Mouse (Mus musculus) fat pad, adult 2 months (tissue): Measurements from ENCODE around the gene Nav2.
A peak's percentile ranks its signal among the peaks of the same experiment; 100 is the strongest.

Source experiments
- DNase-seq: peaks from one replicate; pipeline ENCODE4 v3.0.0-alpha.2; 2011; ENCODE audit warnings: low read depth, low spot score; ENCODE audit errors: extremely low read depth

The Nav2 gene

DNA sequence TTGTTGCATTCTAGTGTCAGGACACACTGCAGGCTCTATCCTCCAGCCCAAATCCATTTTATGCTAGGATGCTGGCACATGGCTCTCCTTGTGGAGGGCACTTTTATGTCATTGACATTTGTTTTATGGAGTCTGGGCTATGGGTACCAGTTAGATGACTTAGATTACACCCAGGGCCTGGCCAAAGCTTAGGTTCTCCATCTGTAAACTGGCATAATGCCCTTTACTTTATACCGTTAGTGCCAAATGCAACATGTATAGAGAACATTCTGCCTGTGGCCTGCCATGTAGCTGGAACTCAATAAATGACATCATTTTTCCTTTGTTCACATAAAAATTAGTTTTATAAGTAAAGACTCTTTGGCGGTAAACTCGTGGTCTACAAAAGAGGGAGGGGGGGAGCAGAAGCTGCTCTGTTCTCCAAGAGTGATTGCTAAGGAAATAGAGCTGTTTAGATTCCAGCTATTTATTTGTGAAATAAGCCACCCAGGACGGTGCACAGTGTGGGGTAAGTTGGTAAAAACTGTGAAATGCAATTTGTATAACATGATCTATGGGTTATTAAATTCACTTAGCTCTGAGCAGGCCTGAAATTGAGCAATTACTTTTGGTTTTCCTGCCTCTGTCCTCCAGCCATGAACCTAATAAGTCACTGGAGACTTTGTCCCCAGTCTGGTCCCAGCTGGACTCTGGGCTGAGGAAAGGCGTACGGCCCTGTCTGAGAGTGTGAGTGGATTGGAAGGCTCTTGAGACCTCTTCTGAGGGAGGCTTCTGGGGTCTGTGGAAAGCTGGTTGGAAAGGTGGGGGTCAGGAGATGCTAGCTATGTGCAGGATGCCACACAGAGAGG lies 137.2 kb downstream of the Nav2 start:
- DNase-seq: no peak

DNA sequence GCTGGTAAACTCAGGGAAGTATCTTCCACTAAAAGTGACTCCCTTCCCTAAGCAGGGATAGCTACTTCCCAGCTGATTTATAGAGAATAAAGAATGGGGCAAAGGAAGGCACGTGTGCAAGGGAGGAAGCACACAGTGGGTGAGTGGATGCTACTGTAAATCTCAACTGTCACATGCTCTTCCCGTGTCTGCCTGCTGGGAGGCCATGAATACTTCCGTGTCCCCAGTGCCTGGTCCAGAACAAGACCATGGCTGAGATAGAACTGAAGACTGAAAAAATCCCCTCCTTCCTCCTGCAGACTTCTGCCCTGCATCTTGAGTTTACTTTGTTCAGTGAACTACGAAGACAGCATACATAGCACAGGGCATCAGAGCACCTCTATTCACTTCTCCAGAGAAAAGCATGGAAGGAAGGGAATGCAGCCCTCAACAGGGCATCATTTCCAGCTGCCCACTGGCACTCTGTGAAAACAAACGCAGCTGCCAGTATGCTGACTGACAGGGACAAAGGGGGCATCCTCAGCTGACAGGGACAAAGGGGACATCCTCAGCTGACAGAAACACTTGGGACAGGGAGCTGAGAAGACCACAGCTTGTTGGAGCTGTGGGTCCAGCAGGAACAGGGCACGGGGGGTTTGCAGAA lies 138.0 kb downstream of the Nav2 start:
- DNase-seq: no peak

DNA sequence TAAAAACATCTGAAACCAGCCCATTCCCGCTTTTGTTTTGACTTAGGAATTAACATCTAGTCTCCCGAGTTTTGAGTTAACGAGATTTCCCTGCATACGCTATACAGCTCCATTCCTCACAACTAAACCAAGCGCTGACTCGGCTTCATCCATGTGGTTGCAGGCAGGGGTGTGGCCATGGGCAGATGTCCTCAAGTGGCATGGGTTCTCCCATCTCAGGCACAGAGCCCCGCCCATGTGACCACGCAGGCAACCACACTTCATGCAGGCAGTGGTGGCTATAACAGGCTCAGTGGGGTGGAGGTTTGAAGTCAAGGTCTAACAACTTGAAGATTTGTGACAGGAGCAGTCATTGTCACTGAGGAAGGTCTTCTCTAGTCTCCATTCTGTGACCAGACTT lies 138.8 kb downstream of the Nav2 start:
- DNase-seq: no peak

DNA sequence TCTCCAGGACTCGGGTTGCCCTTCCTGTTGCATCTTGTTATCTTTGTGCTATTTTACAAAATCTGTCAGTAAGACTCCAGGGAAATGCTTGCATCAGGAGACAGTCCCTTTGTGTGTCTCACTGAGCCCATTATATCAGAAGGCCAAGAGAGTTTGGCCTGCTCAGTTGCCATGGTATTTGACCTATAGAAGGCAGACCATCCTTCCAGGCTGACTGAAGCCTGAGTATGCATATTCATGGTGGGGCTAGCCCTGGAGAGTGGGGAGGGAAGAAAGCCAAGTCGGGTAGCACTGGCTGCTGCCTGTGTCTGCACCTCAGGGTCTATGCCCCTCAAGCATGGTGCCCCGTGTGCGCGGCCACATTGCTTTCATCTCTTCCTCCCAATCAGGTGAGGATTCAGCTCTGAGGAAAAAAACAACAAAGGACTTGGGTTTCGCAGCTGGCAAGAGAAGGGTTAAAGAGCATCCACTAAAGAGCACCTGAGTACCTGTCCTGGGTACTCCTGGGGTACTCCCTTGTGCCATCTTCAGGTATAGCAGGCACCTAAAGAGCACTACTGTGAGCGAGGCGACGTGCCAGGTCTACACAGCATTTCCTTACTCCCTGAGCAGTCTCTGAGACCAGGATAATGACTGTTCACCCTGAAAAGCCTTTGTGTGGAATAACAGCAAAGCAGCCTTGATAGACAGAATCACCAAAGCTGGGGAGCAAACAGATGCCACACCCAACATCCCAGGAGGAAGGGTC lies 144.5 kb downstream of the Nav2 start:
- DNase-seq: no peak

DNA sequence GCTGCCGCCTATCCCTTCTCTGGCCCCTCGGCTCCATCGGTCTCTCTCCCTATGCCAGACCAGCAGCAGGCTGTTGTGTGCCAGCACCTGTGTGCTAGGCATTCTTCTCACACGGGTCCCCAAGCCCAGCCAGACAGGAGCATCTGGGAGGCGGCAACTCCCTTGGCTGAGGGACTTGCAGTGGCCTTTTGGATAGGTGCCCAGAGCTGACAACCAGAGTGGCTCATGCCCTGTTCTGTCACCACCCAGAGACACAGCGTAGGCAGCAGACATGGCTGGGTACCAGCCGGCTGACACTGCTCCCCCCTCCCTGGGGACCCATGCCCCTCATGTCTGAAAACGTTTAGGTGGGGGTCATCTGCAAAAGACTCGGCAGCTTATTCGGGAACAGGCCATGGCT lies 146.8 kb downstream of the Nav2 start:
- DNase-seq: no peak

DNA sequence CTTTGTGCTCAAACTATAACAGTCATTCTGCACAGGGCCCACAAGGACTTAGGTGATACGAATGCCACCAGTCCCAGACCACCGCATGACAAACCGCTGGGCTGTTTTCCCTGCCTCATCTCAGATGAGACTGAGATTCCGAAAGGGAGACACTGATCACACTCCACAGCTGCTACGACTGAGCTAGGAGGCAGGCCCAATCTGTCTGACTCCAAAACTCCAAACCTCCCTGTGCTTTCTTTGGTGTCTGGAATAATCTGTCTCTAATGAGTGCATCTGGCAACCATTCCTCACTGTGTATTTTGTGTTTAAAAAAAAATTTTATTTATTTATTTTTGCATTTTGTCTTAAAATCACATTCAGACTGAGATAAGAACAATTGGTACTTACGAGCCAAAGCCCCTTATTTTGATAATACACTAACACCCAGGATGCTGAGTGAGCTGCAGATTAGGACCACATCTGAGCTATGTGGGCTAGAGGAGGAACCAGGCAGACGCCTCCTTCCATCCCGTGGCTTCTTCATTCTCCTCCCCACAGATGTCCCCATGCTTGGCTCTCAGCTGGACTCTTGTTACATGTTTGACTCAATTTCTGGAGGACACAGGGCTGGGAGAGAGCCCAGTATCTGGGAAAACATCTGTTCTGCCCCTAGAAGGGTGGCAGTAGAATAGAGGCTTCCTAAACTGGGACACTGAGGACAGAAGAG lies 149.9 kb downstream of the Nav2 start:
- no peak for DNase-seq

DNA sequence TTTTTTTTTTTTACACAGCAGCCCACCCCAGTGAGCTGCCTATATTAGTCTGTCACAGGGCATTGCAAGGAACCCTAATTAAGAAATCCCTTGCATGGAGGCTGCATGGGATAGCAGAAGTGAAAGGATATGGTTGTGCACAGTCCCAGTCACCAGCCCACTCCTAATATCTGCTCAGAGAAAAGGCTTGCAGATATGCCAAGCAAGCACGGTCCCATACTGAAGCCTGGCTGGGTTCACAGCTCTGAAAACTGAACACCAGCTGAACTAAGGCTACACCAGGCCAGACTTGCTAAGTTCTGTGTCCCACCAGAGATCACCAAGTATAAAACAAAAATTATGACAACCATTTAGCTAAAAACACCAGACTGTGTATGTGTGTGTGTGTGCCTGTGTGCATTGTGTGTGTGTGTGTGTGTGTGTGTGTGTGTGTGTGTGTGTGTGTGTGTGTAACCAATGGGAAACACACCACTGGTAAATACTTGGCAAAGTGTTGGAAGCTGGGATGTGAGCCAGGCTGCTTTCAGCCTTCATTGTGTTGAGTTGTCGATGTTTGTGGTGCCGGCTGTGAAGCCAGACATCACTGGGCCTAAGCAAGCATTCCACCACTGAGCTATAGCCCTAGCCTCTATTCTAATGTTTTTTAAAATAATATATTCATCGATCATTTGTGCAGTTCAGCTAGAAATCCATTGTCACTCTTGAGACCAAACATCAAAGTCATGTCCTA lies 156.4 kb downstream of the Nav2 start:
- no peak for DNase-seq

DNA sequence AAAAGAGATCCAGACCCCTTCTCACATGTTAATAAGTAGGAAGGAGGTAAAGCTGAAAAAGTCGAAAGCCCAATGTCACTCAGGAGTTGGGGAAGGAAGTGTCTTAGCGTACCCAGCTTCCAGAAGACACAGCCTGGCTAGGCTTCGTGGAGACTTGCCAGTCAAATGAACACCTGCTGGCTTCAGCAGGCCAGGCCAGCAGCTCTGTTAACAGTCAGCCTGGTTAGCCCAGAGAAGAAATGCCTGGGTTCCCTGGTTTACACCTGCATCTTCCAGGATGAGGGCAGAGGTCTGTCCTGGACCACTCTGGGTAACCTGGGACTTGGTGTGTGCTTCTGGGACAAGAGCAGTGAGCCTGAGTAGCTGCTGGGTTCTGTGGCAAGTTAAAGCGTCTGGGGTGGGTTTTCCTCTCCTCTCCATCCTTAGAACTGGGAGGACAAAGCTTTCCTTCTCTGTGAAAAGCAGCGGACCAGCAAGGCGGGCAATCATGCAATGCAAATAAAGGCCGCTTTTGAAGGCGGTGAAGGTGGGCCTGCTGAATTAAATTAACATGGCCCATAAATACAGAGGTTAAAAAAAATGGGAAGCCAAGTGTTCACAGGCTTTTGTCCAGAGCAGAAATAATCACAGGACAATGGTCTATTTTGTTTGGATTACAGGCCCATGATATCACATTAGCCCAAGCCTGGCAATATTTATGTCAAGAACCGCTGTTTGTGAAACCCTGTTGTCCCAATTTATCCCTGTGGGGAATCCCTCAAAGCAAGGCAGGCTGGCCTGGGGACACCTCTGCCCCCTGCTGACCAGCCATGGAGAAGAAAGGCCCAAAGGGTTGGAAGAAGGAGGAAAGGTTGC lies 157.3 kb downstream of the Nav2 start:
- no peak for DNase-seq

DNA sequence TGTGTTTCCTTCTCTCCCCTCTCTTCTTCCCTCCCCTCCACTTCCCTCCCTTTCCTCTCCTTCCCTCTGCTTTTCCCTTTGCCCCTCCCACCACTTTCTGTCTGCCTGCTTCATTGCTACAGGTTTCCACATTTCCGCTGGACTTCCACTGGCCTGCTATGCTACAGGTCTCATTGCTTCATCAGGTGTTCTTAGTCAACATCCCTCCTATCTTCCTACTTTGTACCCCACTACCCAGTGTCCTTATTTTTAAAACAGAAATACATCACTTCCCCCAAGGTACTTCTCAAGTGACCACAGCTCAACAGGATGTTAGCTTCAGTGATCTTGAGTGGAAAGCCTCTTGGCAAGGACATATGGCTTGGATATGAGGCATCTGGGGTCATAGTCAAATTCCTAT lies 158.3 kb downstream of the Nav2 start:
- no peak for DNase-seq

DNA sequence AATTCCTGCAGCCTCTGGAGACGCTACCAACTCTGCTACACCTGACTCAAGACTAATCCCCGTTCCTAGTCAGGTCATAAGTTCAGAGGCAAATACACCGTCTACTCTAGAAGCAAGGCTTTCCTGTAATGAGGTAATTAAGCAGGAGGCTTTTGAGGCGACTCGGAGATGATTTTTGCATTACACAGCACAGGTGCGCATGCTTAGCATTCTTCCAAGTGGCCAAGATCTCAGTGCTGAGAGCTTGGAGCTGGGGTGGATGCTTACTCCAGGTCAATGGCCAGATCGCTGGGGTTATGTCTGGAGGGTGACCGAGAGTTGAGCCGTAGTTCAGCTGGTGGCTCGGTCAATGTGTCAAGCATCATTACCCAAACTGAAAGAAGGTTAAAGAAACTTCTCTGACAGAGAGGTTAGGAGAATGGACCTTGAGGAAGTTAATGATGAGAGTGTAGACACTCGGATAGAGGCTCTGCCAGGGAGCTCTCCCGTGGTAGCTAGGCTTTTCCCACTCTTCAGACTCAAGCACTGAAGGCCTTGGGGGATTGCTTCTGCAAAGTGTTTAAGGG lies 161.0 kb downstream of the Nav2 start:
- DNase-seq: no peak

DNA sequence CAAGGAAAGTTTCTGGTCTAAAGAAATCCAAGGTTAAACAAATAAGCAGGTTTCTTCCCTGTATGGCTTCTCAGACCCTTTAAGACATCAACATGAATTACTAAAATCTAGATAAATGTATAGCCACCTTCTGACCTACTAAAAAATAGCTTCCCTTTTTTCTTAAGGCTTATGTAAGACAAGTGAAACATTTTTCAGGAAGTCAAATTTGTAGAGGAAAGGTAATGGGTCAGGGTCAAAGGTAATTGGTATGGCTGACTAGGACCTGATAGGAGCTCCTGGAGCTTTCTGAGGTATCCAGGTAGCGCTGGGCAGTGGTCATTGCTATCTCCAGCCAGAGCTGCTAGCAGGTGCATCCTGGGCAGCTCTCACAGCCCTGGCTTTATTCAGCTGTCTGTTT lies 162.1 kb downstream of the Nav2 start:
- DNase-seq: no peak

DNA sequence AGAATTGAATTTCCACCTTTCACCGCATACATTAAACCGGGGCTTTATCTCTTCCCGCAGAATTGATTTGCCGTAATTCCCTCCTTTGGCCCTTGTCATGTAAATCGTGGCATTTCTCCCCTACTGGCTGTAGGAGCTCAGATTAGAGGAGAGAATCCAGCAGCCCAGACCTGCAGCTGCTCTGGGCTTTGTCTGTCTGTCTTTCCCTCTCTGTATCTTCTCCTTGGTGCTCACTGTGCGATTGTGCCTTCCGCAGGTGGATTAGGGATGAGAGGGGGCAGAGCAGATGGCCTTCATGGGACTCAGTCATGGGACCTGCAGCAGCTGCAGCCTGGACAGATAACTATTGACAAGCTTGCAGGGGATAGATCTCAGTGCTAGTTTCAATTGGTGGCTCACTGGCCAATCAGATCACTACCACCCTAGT lies 162.6 kb downstream of the Nav2 start:
- no peak for DNase-seq

DNA sequence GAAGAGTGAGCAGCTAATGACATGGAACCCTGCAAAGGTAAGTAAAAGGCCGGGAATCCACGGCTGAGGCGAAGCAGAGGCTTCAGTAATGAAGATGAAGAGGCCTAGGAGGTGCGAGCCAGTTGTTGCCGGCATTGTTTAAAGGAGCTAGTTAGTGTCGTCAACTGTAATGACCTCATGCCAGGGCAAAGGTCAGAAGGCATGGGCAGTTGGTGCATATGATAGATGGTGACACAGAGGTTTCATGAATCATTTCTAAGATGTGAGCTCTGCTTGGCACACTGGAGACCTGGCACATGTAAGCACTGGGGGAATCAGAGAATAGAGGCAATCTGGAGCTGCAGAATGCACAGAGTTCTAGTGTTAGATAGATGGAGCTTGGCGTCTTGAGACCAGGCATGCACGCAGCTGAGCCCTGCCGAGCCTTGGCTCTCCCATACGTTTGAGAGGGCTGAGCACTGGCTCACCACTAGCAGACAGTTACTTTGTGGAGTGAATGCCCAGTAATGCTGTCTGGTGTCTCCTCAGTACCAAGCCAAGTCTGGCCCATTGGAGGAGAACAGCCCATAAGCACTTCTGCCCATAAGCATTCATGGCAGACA lies 166.9 kb downstream of the Nav2 start:
- no peak for DNase-seq

DNA sequence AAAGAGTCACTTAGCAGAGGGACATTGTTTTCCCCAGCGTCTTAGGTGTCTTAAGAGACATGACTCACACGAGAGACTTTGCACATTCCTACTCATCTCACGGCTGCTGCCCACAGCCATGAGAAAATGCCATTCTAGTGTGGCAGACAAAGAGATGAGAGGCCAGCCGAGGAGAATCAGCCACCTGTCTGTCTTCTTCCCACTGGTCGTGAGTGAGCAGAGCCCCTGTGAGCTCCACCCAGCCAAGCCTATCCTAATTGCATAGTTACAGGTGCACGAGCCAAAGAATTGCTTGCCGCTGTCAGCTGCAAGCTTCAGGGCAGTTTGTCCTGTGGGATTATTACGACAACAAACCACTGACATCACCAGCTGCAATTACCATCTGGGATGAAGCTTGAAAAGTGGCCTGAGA lies 167.8 kb downstream of the Nav2 start:
- DNase-seq: no peak

DNA sequence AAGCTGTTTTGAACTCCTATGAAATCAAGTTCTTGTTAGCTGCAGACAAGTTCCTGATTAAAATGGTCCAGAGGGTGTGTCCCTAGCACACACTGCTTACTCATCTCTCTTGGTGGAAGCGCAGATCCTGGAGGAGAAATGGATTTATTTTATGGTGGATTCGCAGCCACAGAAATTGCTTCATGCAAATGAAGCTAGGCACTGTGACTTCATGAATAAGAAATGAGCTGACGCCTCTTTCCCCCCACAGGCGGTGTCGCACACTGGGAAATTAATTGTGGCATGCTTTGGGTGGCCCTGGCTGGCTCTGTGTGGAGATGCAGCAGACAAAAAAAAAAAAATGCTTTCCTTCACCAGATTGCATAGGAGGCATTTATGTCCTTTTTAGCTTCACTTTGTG lies 170.4 kb downstream of the Nav2 start:
- DNase-seq: no peak

DNA sequence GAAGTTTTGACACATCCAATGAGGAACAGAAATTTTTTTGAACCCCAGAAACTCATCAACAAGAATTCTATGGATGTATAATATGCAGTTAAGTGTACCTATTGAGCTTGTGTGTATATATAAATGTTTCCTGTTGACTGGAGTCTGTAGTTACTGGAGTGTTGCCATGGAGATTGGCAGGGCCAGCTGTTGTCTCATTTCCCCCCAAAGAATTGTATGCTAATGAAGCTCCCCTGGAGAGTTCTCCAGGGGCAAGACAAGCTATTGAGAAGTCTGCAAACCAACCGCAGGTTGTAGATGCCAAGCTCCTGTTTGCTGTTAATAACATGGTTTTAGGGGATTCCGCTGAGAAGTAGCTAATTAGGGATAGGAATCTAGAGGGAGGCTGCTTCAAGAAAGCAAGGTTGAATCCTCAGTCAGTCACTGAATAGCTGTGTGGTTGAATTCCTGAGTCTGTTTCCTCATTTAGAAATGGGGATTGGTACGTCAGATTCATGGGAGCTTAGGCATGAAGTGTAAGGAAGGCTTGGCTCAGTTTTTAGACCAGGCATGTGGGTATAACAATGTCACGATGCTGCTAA lies 174.2 kb downstream of the Nav2 start:
- no peak for DNase-seq

DNA sequence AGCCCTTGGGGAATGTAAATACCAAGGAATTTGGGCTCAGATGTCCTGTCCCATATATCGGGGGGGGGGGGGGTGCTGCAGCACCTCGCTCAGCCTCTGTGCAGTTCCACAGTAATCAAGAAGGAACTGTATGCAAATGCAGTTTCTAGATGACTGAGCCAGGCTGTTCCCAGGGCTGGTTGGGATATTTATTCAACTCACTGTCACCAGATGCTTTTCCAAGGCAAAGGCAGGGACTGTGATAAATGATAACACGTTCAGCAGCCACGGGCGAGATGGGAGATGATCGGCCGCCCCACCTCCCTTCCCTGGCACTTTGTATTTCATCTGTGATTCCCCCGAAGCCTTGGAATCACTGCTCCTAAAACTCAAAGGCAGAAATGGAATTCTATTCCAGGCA lies 176.3 kb downstream of the Nav2 start:
- no peak for DNase-seq

DNA sequence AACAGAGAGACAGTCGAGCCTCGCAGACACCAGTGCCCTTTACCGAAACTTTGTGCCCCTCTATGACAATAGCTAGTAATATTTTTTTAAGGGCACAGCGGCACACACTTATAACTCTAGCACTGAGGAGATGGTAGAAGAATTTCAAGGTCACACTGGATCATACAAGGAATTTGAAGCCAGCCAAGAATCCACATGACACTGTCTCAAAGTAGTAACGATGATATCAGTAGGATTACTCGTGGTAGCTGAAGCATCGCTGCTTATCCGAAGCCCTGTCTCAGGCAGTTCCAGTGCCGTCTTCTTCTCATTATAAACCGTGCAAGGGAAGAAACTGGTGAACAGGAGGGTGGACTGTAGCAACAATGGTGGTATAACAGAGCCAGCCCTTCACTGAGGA lies 177.2 kb downstream of the Nav2 start:
- no peak for DNase-seq

DNA sequence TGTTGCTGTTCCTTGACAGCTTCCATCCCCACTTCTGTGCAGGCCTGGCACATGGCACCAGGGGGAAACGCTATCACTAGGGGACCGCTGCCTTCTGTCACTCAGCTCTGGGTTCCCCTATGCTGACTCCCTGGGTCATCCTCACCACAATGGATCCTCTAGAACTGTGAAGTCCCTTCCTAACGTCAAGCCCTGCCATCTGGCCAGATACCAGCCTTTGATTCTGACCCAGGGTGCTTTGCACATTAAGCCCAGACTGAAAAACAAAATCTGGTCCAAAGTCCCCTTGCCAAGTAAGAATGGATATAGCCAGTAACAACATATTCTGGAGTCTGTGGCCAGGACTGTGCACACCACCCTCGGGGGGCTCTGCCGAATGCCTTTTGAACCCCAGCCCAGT lies 178.6 kb downstream of the Nav2 start:
- peak; percentile 14 for DNase-seq
